Mouse (Mus musculus): ENCODE measurements around the gene Bad. TPM values are rescaled to one million over a fixed set of nuclear protein-coding genes. Genes with fewer than 3 reads are reported as not detected.

Gene Bad
- polyA plus RNA-seq, 1 experiment, result 59.1 TPM

GRCm38 (mm10) chr19:6924461-6925306 lies 17.0 kb upstream of the Bad start:
- peaks cover 30% of the 10 kb centered on the region for H3K4me1 ChIP-seq (replicated peaks; ENCODE audit: control insufficient read depth, insufficient read depth, low read length)
- no peak overlapping the region for H3K27ac ChIP-seq (ENCODE audit: control insufficient read depth, insufficient read depth, low read length)
- WGBS, result 6% methylated on average over 39 of the region's 39 CpGs
- TF ChIP-seq POLR2A (IDR thresholded peaks at IDR 0.05; ENCODE audit: control insufficient read depth, extremely low read depth, insufficient read depth, low read length, poor library complexity), result no peak
- TF ChIP-seq CTCF (IDR thresholded peaks at IDR 0.05; ENCODE audit: borderline replicate concordance, control insufficient read depth, extremely low read depth, insufficient read depth, low read length, poor library complexity), result 0 out of 2 replicates have a peak, but pooled peaks have one; percentile 70
- H3K4me3 ChIP-seq (ENCODE audit: control insufficient read depth, insufficient read depth, low read length), result peak overlapping the region; percentile 10; the same call in 1 of the 2 replicates
- H3K27me3 ChIP-seq (ENCODE audit: control insufficient read depth, insufficient read depth, low read length), result peaks cover 22% of the 10 kb centered on the region; the same call in 1 of the 2 replicates
- H3K36me3 ChIP-seq (ENCODE audit: control insufficient read depth, insufficient read depth, low read length), result no peaks in the 10 kb centered on the region
- peak; percentile 88 for DNase-seq

- Histone ChIP-seq H3K27ac (ENCODE audit: control insufficient read depth, insufficient read depth, low read length) (no peak within 1 kb of the TSS), H3K27me3 (ENCODE audit: control insufficient read depth, insufficient read depth, low read length) (peaks cover 22% of the 10 kb centered on the region; the same call in 1 of the 2 replicates), H3K4me3 (ENCODE audit: control insufficient read depth, insufficient read depth, low read length) (peak within 1 kb of the TSS; percentile 10; the same call in 1 of the 2 replicates), H3K4me1 (replicated peaks; ENCODE audit: control insufficient read depth, insufficient read depth, low read length) (peaks cover 27% of the 10 kb centered on the region), H3K36me3 (ENCODE audit: control insufficient read depth, insufficient read depth, low read length) (no peaks in the 10 kb centered on the region)
- no peak for DNase-seq
- TF ChIP-seq CTCF (IDR thresholded peaks at IDR 0.05; ENCODE audit: borderline replicate concordance, control insufficient read depth, extremely low read depth, insufficient read depth, low read length, poor library complexity) (no peak), POLR2A (IDR thresholded peaks at IDR 0.05; ENCODE audit: control insufficient read depth, extremely low read depth, insufficient read depth, low read length, poor library complexity) (no peak)
- 7% methylated on average over 9 of the region's 9 CpGs for WGBS
These were observed 16.4 kb upstream of the Bad start, which contains the start of gene Catsperz for GRCm38 (mm10) chr19:6925307-6925573. Catsperz (minus strand) TSS chr19:6925380.

GRCm38 (mm10) chr19:6925611-6926329 lies 15.9 kb upstream of the Bad start:
- TF ChIP-seq POLR2A (IDR thresholded peaks at IDR 0.05; ENCODE audit: control insufficient read depth, extremely low read depth, insufficient read depth, low read length, poor library complexity), result no peak
- no peak for TF ChIP-seq CTCF (IDR thresholded peaks at IDR 0.05; ENCODE audit: borderline replicate concordance, control insufficient read depth, extremely low read depth, insufficient read depth, low read length, poor library complexity)
- WGBS, result 33% methylated on average over 40 of the region's 40 CpGs
- Histone ChIP-seq H3K36me3 (ENCODE audit: control insufficient read depth, insufficient read depth, low read length) (no peaks in the 10 kb centered on the region), H3K4me1 (replicated peaks; ENCODE audit: control insufficient read depth, insufficient read depth, low read length) (peaks cover 21% of the 10 kb centered on the region), H3K27me3 (ENCODE audit: control insufficient read depth, insufficient read depth, low read length) (peaks cover 22% of the 10 kb centered on the region; the same call in 1 of the 2 replicates), H3K27ac (ENCODE audit: control insufficient read depth, insufficient read depth, low read length) (no peak overlapping the region), H3K4me3 (ENCODE audit: control insufficient read depth, insufficient read depth, low read length) (no peak overlapping the region)
- no peak for DNase-seq

GRCm38 (mm10) chr19:6926559-6927255 lies 15.0 kb upstream of the Bad start:
- Histone ChIP-seq H3K36me3 (ENCODE audit: control insufficient read depth, insufficient read depth, low read length) (no peaks in the 10 kb centered on the region), H3K27me3 (ENCODE audit: control insufficient read depth, insufficient read depth, low read length) (peaks cover 22% of the 10 kb centered on the region; the same call in 1 of the 2 replicates), H3K4me3 (ENCODE audit: control insufficient read depth, insufficient read depth, low read length) (no peak overlapping the region), H3K4me1 (replicated peaks; ENCODE audit: control insufficient read depth, insufficient read depth, low read length) (peaks cover 19% of the 10 kb centered on the region), H3K27ac (ENCODE audit: control insufficient read depth, insufficient read depth, low read length) (no peak overlapping the region)
- DNase-seq, result no peak
- WGBS, result 19% methylated on average over 26 of the region's 26 CpGs
- TF ChIP-seq CTCF (IDR thresholded peaks at IDR 0.05; ENCODE audit: borderline replicate concordance, control insufficient read depth, extremely low read depth, insufficient read depth, low read length, poor library complexity) (no peak), POLR2A (IDR thresholded peaks at IDR 0.05; ENCODE audit: control insufficient read depth, extremely low read depth, insufficient read depth, low read length, poor library complexity) (no peak)

GRCm38 (mm10) chr19:6928080-6928479 lies 13.6 kb upstream of the Bad start:
- no peak for TF ChIP-seq POLR2A (IDR thresholded peaks at IDR 0.05; ENCODE audit: control insufficient read depth, extremely low read depth, insufficient read depth, low read length, poor library complexity)
- no peak for TF ChIP-seq CTCF (IDR thresholded peaks at IDR 0.05; ENCODE audit: borderline replicate concordance, control insufficient read depth, extremely low read depth, insufficient read depth, low read length, poor library complexity)
- 26% methylated on average over 9 of the region's 9 CpGs for WGBS
- Histone ChIP-seq H3K4me1 (replicated peaks; ENCODE audit: control insufficient read depth, insufficient read depth, low read length) (peaks cover 12% of the 10 kb centered on the region), H3K4me3 (ENCODE audit: control insufficient read depth, insufficient read depth, low read length) (no peak overlapping the region), H3K27ac (ENCODE audit: control insufficient read depth, insufficient read depth, low read length) (no peak overlapping the region), H3K36me3 (ENCODE audit: control insufficient read depth, insufficient read depth, low read length) (no peaks in the 10 kb centered on the region), H3K27me3 (ENCODE audit: control insufficient read depth, insufficient read depth, low read length) (peaks cover 28% of the 10 kb centered on the region; the same call in 1 of the 2 replicates)
- no peak for DNase-seq

GRCm38 (mm10) chr19:6931002-6931401 lies 10.7 kb upstream of the Bad start:
- Histone ChIP-seq H3K27ac (ENCODE audit: control insufficient read depth, insufficient read depth, low read length) (no peak overlapping the region), H3K27me3 (ENCODE audit: control insufficient read depth, insufficient read depth, low read length) (peaks cover 23% of the 10 kb centered on the region; the same call in 1 of the 2 replicates), H3K4me1 (replicated peaks; ENCODE audit: control insufficient read depth, insufficient read depth, low read length) (peaks cover 7% of the 10 kb centered on the region), H3K36me3 (ENCODE audit: control insufficient read depth, insufficient read depth, low read length) (no peaks in the 10 kb centered on the region), H3K4me3 (ENCODE audit: control insufficient read depth, insufficient read depth, low read length) (no peak overlapping the region)
- TF ChIP-seq CTCF (IDR thresholded peaks at IDR 0.05; ENCODE audit: borderline replicate concordance, control insufficient read depth, extremely low read depth, insufficient read depth, low read length, poor library complexity) (no peak), POLR2A (IDR thresholded peaks at IDR 0.05; ENCODE audit: control insufficient read depth, extremely low read depth, insufficient read depth, low read length, poor library complexity) (no peak)
- WGBS, result 23% methylated on average over 2 of the region's 2 CpGs
- DNase-seq, result no peak

All from thymus, adult 2 months (tissue).